Mouse (Mus musculus) kidney, postnatal 25 days (tissue): Measurements from ENCODE around the gene Rab25.

Experiments
- DNase-seq, 2 experiments: peaks; one replicate each; pipeline ENCODE4 v3.0.0; 2021; ENCODE audit warnings: mixed read lengths in 2 of 2

Gene Rab25

GRCm38 (mm10) chr3:88566536-88567061 lies 18.5 kb upstream of the Rab25 start:
- no peak for DNase-seq

GRCm38 (mm10) chr3:88566116-88566515 lies 18.0 kb upstream of the Rab25 start:
- DNase-seq = no peak

GRCm38 (mm10) chr3:88563966-88564365 lies 15.9 kb upstream of the Rab25 start:
- DNase-seq = no peak

GRCm38 (mm10) chr3:88563442-88563841 lies 15.3 kb upstream of the Rab25 start:
- DNase-seq = no peak

DNA sequence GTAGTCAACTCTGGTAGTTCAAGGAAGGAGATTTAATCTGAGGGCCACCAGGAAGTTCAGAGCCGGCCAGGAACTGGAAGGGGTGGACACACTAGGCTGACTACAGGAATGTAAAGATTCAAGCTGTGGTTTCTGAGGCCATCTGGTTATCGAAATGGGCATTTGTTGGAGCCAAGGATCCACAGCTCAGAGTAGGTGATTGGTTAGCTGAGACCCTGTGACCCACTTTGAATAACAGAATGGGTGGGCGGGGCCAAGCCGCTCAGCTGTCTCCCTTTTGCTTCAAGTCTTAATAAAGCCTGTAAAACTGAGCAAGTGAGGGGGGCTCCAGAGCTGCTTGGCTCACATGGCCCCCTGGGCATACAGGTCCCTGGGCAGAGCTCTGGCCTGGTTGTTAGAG lies 13.9 kb upstream of the Rab25 start:
- DNase-seq = peak; percentile 65 to 67

DNA sequence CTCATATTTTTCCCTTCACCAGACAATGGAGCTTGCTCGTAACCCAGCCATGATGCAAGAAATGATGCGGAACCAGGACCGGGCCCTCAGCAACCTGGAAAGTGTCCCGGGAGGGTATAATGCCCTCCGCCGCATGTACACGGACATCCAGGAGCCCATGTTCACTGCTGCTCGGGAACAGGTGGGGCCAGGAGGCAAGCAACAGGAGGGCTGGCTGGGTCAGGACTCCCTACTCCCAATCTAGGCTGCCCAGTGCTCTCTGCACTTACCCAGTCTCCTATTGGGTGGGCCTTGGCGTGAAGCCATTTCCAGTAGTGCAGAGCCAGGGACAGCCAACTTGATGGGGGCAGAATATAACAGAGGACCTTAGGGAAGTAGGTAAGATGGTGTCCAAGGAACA lies 11.5 kb upstream of the Rab25 start:
- DNase-seq = no peak

- DNase-seq = no peak
Measured at GRCm38 (mm10) chr3:88556616-88557015, 8.5 kb upstream of the Rab25 start.

- DNase-seq = no peak
Measured at GRCm38 (mm10) chr3:88555731-88556130, 7.6 kb upstream of the Rab25 start.

GRCm38 (mm10) chr3:88555069-88555605 lies 7.0 kb upstream of the Rab25 start:
- DNase-seq = no peak

DNA sequence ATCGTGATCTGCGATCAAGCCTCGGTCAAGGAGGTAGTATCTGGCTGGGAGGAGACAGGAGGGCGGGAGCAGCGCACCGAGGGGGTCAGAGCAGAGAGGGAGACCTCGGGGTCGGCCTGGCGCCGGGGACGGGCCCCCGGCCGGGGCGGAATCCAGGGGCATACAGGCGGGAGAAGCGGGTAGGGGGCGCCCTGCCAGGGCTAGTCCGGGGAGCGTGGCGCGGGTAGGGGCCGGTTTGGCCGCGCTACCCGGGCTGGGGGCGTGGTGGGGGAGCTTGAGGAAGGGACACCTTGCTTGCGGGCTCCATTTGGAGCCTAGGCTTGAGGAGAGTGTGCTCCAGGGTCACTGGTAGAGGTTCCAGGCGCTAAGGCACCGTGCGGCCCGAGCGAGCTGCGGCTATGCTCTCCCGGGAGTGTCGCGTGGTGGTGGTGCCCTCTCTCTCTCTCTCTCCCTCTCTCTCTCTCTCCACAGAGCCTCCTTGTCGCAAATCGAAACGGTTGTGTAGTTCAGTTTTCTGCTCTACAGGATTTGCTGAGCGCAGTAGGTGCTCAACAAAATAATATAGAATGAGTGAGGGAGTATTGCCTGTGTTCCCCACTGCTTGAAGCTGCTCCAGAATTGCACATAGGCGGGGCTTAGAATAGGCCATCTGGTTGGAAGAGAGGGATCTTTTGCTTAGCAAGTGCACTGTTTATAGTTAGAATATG lies 5.9 kb upstream of the Rab25 start:
- peak; percentile 39 to 52 for DNase-seq

DNA sequence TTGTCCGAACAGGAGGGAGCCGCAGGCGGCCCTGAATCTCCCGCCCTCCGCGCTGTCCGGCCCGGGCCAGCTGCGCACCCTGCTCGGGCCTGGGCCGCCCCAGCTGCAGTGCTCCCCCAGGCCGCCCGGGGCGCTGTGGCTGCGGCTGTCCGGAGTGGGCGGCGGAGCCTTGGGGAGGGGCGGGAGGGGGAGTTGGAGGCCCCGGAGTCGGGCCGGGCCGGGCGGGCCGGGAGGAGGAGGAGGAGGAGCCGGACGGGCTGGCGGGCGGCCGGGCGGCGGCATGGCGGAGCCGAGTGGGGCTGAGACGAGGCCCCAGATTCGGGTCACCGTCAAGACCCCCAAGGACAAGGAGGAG lies 5.4 kb upstream of the Rab25 start, which contains the start of gene Ubqln4:
Gene Ubqln4, plus strand, starts transcription at position 234 of the 355 bp plus-strand sequence.
- DNase-seq = peak; percentile 89 to 94

DNA sequence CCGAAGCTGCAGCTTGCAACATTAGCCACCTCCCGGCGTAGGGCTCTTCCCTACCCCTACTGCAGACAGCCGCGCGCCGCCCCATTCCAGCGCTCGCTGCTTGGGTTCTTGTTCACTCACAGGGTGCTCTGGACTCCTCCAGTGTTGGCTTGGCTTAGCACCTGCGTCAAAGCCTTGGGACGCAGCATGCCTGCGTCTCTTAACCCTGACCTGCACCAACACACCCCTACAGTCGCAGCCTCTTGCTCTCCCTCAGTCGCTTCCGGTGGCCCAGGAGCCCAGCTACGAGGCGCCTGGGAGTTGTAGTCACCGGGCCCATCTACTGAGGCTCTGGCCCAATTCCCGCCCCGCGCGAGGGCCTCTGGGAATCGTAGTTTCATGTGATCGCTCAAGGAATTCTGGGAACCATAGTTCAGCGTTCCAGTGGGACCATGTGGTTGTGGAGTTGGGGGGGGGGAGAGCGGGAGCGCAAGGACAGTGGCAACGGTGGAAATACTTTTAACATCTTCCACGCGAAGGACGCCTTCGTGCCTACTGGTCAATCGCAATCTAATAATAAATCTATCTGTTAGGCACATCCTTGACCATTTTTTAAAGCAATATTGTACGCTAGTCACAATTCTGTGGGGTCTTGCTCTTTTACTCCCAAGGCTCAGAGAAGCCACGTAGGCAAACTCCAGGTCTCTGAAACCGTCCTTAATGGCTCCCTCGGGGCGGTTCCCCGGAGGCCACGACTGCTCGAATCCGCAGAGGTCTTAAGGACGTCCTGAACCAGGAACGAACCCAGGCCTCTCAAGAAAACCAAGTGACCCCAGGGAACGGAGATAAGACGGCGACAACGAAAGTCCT lies 4.8 kb upstream of the Rab25 start, which contains the start of gene Lamtor2:
Gene Lamtor2, minus strand, starts transcription at position 399 of the 849 bp plus-strand sequence.
- DNase-seq = peak; percentile 98 to 99

GRCm38 (mm10) chr3:88552082-88552645 lies 4.1 kb upstream of the Rab25 start:
- no peak for DNase-seq

DNA sequence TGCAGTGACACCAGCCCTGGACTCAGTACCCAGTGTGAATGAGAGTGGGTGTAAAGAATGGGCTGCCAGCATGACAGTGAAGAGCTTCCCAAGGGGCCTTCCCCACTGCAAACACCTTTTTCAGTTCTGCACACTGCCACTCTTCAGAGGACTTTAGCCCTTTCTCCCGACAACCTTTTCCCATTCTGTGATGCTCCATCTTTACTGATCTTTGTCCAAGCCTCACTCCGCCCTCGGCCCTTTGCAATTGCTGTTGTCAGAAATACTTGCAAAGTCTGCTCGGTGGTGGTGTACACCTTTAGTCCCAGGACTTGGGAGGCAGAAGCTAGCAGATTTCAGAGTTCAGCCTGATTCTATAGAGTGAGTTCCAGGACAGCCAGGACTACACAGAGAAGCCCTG lies 3.5 kb upstream of the Rab25 start:
- DNase-seq = peak; percentile 36 to 45

DNA sequence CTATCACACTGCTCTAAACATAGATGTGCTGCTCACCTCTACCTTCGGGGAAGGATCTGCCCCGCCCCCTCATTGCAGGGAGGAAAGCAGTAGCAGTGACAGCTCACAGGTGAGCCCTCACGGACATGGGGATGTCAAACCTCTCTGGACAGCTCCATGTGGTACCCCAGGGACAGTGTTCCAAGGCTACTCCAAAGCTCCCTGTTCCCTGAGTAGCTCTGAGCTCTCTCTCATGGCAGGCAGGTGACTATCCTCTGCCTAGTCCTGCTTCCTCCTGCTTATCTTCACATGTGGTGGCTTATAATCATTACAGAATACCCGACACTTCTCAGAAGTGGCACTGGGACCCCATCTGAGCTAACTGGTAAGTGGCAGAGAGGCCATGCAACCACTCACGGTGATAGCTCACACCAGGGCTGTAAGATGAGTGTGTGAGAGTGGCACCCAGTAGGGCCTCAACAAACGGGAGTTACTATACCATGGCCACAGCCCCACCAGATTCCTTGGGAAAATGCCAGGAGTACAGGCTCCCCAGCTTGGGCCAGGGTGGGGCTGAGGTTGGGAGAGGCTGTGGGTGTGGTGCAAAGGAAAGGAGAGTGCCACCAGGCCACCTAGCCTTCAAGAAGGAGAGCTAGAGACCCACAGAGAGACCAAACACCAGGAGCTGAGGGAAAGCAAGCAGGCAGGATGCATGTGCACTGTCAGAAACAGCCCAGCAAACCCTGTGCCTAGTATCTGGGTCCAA lies 1.3 kb downstream of the Rab25 start:
- DNase-seq = peak in 1 of 2 experiments; percentile 35

GRCm38 (mm10) chr3:88544955-88545591 lies 3.0 kb downstream of the Rab25 start:
- DNase-seq = peak in 1 of 2 experiments; percentile 36

DNA sequence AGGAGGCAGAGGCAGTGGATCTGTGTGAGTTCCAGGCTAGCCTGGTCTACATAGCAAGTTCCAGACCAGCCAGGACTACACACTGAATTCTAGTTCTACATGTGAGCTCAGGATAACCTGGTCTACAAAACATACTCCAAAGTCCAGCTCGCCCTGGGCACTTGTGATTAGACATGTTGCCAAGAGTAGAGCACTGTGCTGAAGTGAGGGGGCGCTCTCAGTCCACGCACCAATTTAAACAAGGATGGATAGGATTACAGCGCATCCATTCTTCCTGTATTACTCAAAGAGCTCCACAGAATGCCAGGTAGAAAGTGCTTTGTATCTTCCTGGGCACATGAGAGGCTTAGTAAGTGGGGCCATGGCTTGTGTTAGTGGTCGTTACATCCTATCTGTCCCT lies 3.6 kb downstream of the Rab25 start:
- DNase-seq = peak; percentile 52 to 53

DNA sequence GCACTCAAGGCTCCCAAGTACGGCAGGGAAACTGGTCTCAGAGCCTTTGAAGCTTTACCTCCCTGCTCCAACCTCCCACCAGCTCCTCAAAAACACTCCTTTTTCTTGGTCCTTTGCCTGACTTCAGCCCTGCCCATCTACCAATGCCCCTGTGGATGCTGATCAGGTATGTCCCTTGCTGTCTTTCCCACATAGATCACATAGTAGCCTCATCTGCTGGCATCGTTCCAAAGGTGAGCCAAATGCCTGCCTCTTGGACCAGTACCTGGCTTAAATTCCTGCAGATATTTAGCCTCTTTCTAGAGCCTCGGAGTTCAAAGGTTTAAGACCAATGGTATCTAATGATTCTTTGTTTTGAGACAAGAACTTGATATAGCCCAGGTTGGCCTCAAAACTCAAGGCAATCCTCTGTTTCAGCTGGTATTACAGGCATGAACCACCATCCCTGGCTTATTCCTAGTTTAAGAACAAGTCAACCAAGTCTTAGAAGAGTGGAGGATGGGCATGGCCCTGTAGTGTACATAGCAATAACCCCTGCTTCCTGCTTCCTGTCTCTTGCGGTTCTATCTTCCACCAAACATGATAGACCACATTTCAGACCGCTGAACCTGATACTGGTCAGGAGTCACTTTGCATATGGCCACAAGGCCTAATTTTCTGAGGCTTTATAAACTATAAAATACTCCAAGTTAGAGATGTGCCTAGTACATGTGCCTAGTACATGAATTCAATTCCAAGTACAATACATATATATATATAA lies 4.3 kb downstream of the Rab25 start:
- DNase-seq = peak in 1 of 2 experiments; percentile 41

DNA sequence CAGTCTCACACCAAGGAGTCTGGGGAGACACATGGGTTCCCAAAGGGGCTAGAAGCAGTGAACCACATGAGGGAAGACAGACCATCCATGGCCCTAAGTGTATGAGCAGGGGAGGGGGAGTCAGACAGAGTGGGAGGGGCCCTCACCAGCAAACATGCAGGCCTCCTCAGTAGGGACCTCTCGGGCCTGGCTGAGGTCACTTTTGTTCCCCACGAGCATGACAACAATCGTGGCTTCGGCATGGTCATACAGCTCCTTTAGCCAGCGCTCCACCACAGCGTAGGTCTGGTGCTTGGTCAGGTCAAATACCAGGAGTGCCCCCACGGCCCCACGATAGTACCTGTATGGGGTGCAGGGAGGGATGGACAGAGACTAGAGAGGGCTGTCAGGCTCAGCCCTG lies 4.9 kb downstream of the Rab25 start:
- DNase-seq = peak in 1 of 2 experiments; percentile 35

DNA sequence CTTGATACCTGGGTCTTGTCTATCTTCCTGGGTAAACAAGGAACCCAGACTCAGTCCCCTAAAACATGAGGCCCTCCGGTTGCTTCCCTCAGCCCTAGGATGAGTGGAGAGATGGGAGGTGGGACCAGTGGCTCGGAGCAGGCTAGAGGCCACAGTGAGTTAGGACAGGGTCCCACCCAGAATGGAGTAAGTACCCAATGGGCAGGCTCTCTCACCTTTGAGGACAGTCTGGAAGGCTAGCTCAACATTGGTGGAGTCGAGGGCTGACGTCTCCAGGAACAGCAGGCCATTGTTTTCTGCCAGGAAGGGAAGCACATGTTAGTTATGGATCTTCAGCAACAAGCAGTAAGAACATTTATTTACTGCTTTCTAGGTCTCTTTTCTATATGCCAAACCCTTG lies 5.6 kb downstream of the Rab25 start:
- DNase-seq = no peak
